Mouse (Mus musculus): ENCODE measurements at regions not wholly inside any gene's neighbourhood (a gene's known extent, or its start where the extent isn't known, plus 50 kb on each side); places are given as distances from the start of the nearest gene placed in this dataset.

- TF ChIP-seq CTCF (IDR thresholded peaks at IDR 0.05; ENCODE audit: low read depth), result no peak
- no peak for TF ChIP-seq EP300 (IDR thresholded peaks at IDR 0.05; ENCODE audit: low read depth)
Measured at GRCm38 (mm10) chr1:57529320-57529719, 122.4 kb upstream of the Tyw5 start.
